Mouse (Mus musculus): Measurements from ENCODE around the gene BC107364. TPM values are rescaled to one million over a fixed set of nuclear protein-coding genes. Genes with fewer than 3 reads are reported as not detected.
A peak's percentile ranks its signal among the peaks of the same experiment; 100 is the strongest.
"Not testable (repeated sequence)": the region's sequence is repeated elsewhere in the genome, so short reads cannot be mapped to it uniquely, and the experiment has no call there.

BC107364 gene
- not detected in 2 replicates for total RNA-seq (2014; rRNA removed)
- polyA plus RNA-seq (2015; fragmentation: Nextera tagmentation; extraction: Ambion mirVana), result not detected in 2 replicates

- not testable (repeated sequence) for H3K4me3 ChIP-seq (ENCODE audit: low read depth, low read length); H3K27me3 ChIP-seq (ENCODE audit: insufficient read depth, low read length); DNase-seq; H3K4me1 ChIP-seq (ENCODE audit: insufficient read depth); H3K9ac ChIP-seq; H3K36me3 ChIP-seq (ENCODE audit: insufficient read depth); H3K4me2 ChIP-seq (ENCODE audit: low read depth); H3K27ac ChIP-seq (ENCODE audit: low read depth, low read length); ATAC-seq; H3K9me3 ChIP-seq (ENCODE audit: low read length)
- no CpG with 5 or more reads among the region's 48 CpGs for WGBS
Measured at GRCm38 (mm10) chr3:96452262-96452661, at the start of gene BC107364. Gene BC107364 (minus strand): TSS chr3:96452306.

GRCm38 (mm10) chr3:96501391-96502115, 49.4 kb upstream of the BC107364 start:
- Histone ChIP-seq H3K27ac (ENCODE audit: low read depth, low read length) (peak overlapping the region; percentile 42; the same call in 1 of the 2 replicates), H3K27me3 (ENCODE audit: insufficient read depth, low read length) (no peaks in the 10 kb centered on the region), H3K9me3 (ENCODE audit: low read length) (no peaks in the 10 kb centered on the region), H3K9ac (peak overlapping the region; percentile 39), H3K36me3 (ENCODE audit: insufficient read depth) (no peaks in the 10 kb centered on the region), H3K4me2 (ENCODE audit: low read depth) (peak overlapping the region; percentile 98), H3K4me3 (ENCODE audit: low read depth, low read length) (peak overlapping the region; percentile 72), H3K4me1 (ENCODE audit: insufficient read depth) (no peaks in the 10 kb centered on the region)
- peak; percentile 97 for DNase-seq
- under 1% methylated on average over 32 of the region's 32 CpGs for WGBS
- TF ChIP-seq CTCF (IDR thresholded peaks at IDR 0.05; ENCODE audit: low read depth), result no peak
- ATAC-seq, result peak; percentile 76

GRCm38 (mm10) chr3:96500691-96501265, 48.7 kb upstream of the BC107364 start:
- H3K27me3 ChIP-seq (ENCODE audit: insufficient read depth, low read length), result no peaks in the 10 kb centered on the region
- 0% methylated on average over 19 of the region's 19 CpGs for WGBS
- H3K4me1 ChIP-seq (ENCODE audit: insufficient read depth), result no peaks in the 10 kb centered on the region
- peak overlapping the region; percentile 65 for H3K9ac ChIP-seq
- peak overlapping the region; percentile 85 for H3K27ac ChIP-seq (ENCODE audit: low read depth, low read length)
- TF ChIP-seq CTCF (IDR thresholded peaks at IDR 0.05; ENCODE audit: low read depth), result no peak
- ATAC-seq (peak; percentile 78), DNase-seq (peak; percentile 94)
- H3K9me3 ChIP-seq (ENCODE audit: low read length), result no peaks in the 10 kb centered on the region
- peak overlapping the region; percentile 98 for H3K4me2 ChIP-seq (ENCODE audit: low read depth)
- H3K4me3 ChIP-seq (ENCODE audit: low read depth, low read length), result peak overlapping the region; percentile 72
- no peaks in the 10 kb centered on the region for H3K36me3 ChIP-seq (ENCODE audit: insufficient read depth)

- under 1% methylated on average over 17 of the region's 17 CpGs for WGBS
- ATAC-seq (peak; percentile 75), DNase-seq (peak; percentile 96)
- H3K9me3 ChIP-seq (ENCODE audit: low read length), result no peaks in the 10 kb centered on the region
- H3K4me2 ChIP-seq (ENCODE audit: low read depth), result peak overlapping the region; percentile 98
- TF ChIP-seq CTCF (IDR thresholded peaks at IDR 0.05; ENCODE audit: low read depth), result no peak
- peak overlapping the region; percentile 72 for H3K4me3 ChIP-seq (ENCODE audit: low read depth, low read length)
- no peaks in the 10 kb centered on the region for H3K36me3 ChIP-seq (ENCODE audit: insufficient read depth)
- H3K4me1 ChIP-seq (ENCODE audit: insufficient read depth), result no peaks in the 10 kb centered on the region
- H3K27ac ChIP-seq (ENCODE audit: low read depth, low read length), result peak overlapping the region; percentile 85
- H3K9ac ChIP-seq, result peak overlapping the region; percentile 65
- no peaks in the 10 kb centered on the region for H3K27me3 ChIP-seq (ENCODE audit: insufficient read depth, low read length)
Measured at GRCm38 (mm10) chr3:96500289-96500621, 48.1 kb upstream of the BC107364 start.

- Histone ChIP-seq H3K27ac (ENCODE audit: low read depth, low read length) (peak overlapping the region; percentile 82), H3K36me3 (ENCODE audit: insufficient read depth) (no peaks in the 10 kb centered on the region), H3K4me3 (ENCODE audit: low read depth, low read length) (peak overlapping the region; percentile 72), H3K9me3 (ENCODE audit: low read length) (no peaks in the 10 kb centered on the region), H3K9ac (peak overlapping the region; percentile 65), H3K4me1 (ENCODE audit: insufficient read depth) (no peaks in the 10 kb centered on the region), H3K27me3 (ENCODE audit: insufficient read depth, low read length) (no peaks in the 10 kb centered on the region), H3K4me2 (ENCODE audit: low read depth) (peak overlapping the region; percentile 98)
- WGBS, result 0% methylated on average over 36 of the region's 36 CpGs
- no peak for TF ChIP-seq CTCF (IDR thresholded peaks at IDR 0.05; ENCODE audit: low read depth)
- ATAC-seq (peak; percentile 32), DNase-seq (peak; percentile 92)
Measured at GRCm38 (mm10) chr3:96499481-96500288, 47.6 kb upstream of the BC107364 start.

GRCm38 (mm10) chr3:96498476-96499245, 46.6 kb upstream of the BC107364 start:
- Histone ChIP-seq H3K4me2 (ENCODE audit: low read depth) (peak overlapping the region; percentile 98), H3K9ac (no peak overlapping the region), H3K27me3 (ENCODE audit: insufficient read depth, low read length) (no peaks in the 10 kb centered on the region), H3K27ac (ENCODE audit: low read depth, low read length) (no peak overlapping the region), H3K4me3 (ENCODE audit: low read depth, low read length) (peak overlapping the region; percentile 72; the same call in 1 of the 2 replicates), H3K9me3 (ENCODE audit: low read length) (no peaks in the 10 kb centered on the region), H3K4me1 (ENCODE audit: insufficient read depth) (no peaks in the 10 kb centered on the region), H3K36me3 (ENCODE audit: insufficient read depth) (no peaks in the 10 kb centered on the region)
- ATAC-seq (no peak), DNase-seq (no peak)
- no peak for TF ChIP-seq CTCF (IDR thresholded peaks at IDR 0.05; ENCODE audit: low read depth)
- WGBS, result 84% methylated on average over 4 of the region's 4 CpGs

Data from forebrain, postnatal 0 days (tissue).